Mouse (Mus musculus) forebrain, embryonic 16.5 days (tissue): ENCODE results near the gene Ovca2. TPM values are rescaled to one million over a fixed set of nuclear protein-coding genes. Genes with fewer than 3 reads are reported as not detected.

Source experiments
- ATAC-seq: fragments of 200-750 bp; cut with Nextera tagmentation; 2 replicates; pipeline ENCODE4 v1.8.0; 2017; ENCODE audit warnings: mild to moderate bottlenecking, moderate library complexity
- H3K27ac ChIP-seq: fragments of 300-500 bp; sonication (generic); 2 replicates; pipeline ENCODE4 v1.5.1; 2014; ENCODE audit warnings: low read length, control low read depth
- H3K27me3 ChIP-seq: fragments of 300-500 bp; sonication (generic); replicated peaks from 2 replicates; pipeline ENCODE4 v1.6.1; 2014; ENCODE audit warnings: low read length; ENCODE audit not compliant: control insufficient read depth, insufficient read depth
- H3K36me3 ChIP-seq: fragments of 300-500 bp; sonication (generic); 2 replicates; pipeline ENCODE4 v1.6.1; 2014; ENCODE audit not compliant: control insufficient read depth, insufficient read depth
- H3K4me1 ChIP-seq: fragments of 300-500 bp; sonication (generic); replicated peaks from 2 replicates; pipeline ENCODE4 v1.6.1; 2014; ENCODE audit warnings: low read length; ENCODE audit not compliant: control insufficient read depth, insufficient read depth
- H3K4me2 ChIP-seq: fragments of 300-500 bp; sonication (generic); 2 replicates; pipeline ENCODE4 v1.6.1; 2014; ENCODE audit warnings: mild to moderate bottlenecking, low read length, control low read depth
- H3K4me3 ChIP-seq: fragments of 300-500 bp; sonication (generic); replicated peaks from 2 replicates; pipeline ENCODE4 v1.5.1; 2014; ENCODE audit warnings: mild to moderate bottlenecking, low read length, control low read depth
- H3K9ac ChIP-seq: fragments of 300-500 bp; sonication (generic); replicated peaks from 2 replicates; pipeline ENCODE4 v1.6.1; 2014; ENCODE audit warnings: low read depth, low read length, control low read depth
- H3K9me3 ChIP-seq: fragments of 300-500 bp; sonication (generic); 2 replicates; pipeline ENCODE4 v1.6.1; 2016; ENCODE audit warnings: low read length; ENCODE audit not compliant: control insufficient read depth
- WGBS: fragments of 180-500 bp; shearing (Covaris S2); extraction: QIAGEN DNeasy Blood & Tissue Kit; methylation state at CpG from one replicate; pipeline ENCODE4 v1.1.7; 2014; 5-methylcytosine and 5-hydroxymethylcytosine counted together
- polyA plus RNA-seq: library from polyadenylated mRNA; unstranded; fragments of >200 nt; fragmentation: Nextera tagmentation; extraction: Ambion mirVana; gene quantifications from 2 replicates; pipeline ENCODE4 v1.2.1, GENCODE M21; 2015

The Ovca2 gene
- polyA plus RNA-seq, 1 experiment from 2014 or later: 18.0 TPM

DNA sequence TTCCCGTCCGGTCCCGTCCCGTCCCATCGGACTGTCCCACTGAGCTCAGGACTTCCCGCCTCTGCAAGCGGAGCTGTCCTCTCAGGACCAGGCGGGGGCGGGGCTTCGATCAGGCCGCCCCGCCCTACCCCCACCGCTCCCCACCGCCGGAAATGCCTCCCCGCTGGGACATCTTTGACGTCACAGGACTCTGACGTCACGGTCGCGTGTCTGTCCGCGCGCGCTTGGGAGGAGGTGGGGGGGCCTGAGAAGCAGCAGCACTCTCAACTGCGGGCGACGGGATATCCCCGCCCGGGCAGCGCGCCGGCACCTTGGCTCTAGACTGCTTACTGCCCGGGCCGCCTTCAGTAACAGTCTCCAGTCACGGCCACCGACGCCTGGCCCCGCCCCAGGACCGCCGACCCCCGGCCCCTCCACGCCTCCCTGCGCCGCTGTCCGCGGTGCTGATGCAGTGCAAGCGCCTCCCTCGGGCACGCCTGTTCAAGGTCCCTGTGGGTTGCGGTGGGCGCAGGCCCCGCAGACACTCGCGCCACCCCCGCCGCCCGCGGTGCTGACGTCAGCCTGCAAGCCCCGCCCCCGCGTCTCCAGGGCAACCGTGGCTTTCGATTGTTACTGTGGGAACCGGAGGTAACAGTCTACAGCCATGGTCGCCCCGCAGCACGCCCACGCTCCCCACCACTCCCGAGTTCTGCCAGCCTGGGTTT, 5.4 kb downstream of the Ovca2 start:
- peaks cover 21% of the 10 kb centered on the region for H3K27me3 ChIP-seq
- H3K4me1 ChIP-seq: peaks cover 47% of the 10 kb centered on the region
- no peaks in the 10 kb centered on the region for H3K9me3 ChIP-seq
- peak overlapping the region; percentile 77 for H3K4me2 ChIP-seq
- H3K9ac ChIP-seq: peak overlapping the region; percentile 70
- peak overlapping the region; percentile 29 for H3K27ac ChIP-seq
- H3K4me3 ChIP-seq: peak overlapping the region; percentile 64
- under 1% methylated on average over 55 of the region's 71 CpGs for WGBS
- peak; percentile 54 for ATAC-seq
- peaks cover 2% of the 10 kb centered on the region; the same call in 1 of the 2 replicates for H3K36me3 ChIP-seq

DNA sequence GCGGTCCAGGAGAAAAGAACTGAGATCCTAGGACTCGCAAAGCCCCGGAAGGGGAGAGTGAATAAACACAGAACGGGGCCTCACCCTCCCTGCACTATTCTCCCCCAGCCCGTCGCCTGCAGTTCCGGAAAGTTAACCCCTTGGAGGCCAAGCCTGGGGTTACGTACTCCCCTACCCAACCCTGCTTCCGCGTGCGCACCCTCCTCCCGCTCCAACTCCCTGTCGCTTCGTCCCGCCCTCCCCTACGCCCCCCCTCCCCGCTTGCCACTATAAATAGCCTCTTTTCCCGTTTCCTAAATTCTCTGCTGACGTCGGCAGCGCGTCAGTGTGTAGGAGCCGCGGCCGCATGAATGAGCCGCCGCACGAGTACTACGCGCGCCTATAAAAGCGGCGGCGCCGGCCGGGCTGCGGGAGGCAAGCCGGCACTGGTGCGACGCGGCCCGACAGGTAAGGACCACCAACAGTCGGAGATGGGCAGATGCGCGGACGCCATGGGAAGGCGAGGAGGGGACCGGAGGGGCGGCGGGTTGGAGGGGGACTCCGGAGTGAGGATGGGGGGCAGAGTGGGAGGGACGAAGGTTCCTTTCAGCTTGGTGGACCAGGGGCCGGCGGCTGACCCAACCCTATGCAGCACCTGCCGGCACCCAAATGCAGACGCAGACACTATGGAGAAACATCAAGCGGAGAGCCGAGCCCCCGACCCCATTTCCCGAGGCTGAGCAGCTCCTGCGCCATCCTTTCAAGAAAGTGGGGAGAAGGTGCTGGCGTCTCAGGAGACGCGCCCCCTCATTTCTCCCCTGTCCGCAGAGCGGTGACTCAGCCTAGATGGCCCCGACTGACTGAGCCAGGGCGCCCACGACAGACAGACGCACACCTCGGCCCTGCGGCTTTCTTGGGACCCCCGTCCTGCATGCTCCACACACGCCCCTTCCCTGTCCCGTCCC, 6.2 kb downstream of the Ovca2 start:
- under 1% methylated on average over 73 of the region's 75 CpGs for WGBS
- ATAC-seq: peak; percentile 7
- no peaks in the 10 kb centered on the region for H3K9me3 ChIP-seq
- peaks cover 44% of the 10 kb centered on the region for H3K4me1 ChIP-seq
- peaks cover 2% of the 10 kb centered on the region; the same call in 1 of the 2 replicates for H3K36me3 ChIP-seq
- H3K9ac ChIP-seq: peak overlapping the region; percentile 70
- peaks cover 27% of the 10 kb centered on the region for H3K27me3 ChIP-seq
- H3K4me3 ChIP-seq: peak overlapping the region; percentile 64
- H3K27ac ChIP-seq: no peak overlapping the region
- peak overlapping the region; percentile 77 for H3K4me2 ChIP-seq

DNA sequence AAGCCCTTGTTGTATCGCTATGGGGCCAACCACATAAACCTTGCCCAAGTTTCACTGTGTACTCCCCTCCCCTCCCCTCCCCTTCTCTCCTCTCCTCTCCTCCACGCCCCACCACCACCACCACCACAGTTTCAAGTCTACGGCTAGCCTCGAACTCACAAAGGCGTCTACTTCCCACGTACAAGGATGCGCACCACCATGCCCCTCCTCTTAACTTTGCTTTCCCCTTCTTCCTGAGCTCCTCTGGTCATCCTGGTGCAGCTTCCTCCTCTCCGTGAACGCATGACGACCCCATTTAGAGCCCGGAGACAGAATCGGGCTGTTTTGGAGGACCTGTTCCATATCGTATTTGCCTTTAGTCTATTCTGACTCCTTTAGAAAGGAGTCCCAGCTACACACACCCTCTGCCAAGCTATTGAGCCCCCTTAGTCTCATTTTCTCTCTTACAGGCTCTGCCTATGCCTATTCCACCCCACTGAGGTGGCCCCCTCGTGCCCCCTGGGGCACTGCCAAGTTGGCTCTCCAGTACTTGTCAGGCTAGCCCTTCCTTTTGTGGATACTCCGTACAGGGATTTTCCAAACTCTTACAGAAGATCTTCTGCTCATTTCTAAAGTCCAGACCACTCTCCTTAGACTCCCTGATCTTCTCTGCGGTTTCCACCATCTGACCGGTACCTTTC, 7.3 kb downstream of the Ovca2 start:
- no peak overlapping the region for H3K9ac ChIP-seq
- H3K4me2 ChIP-seq: peak overlapping the region; percentile 77; the same call in 1 of the 2 replicates
- H3K27ac ChIP-seq: no peak overlapping the region
- ATAC-seq: no peak
- H3K9me3 ChIP-seq: no peaks in the 10 kb centered on the region
- no peaks in the 10 kb centered on the region for H3K36me3 ChIP-seq
- H3K4me3 ChIP-seq: no peak overlapping the region
- peaks cover 54% of the 10 kb centered on the region for H3K4me1 ChIP-seq
- 5% methylated on average over 17 of the region's 17 CpGs for WGBS
- peaks cover 37% of the 10 kb centered on the region for H3K27me3 ChIP-seq

DNA sequence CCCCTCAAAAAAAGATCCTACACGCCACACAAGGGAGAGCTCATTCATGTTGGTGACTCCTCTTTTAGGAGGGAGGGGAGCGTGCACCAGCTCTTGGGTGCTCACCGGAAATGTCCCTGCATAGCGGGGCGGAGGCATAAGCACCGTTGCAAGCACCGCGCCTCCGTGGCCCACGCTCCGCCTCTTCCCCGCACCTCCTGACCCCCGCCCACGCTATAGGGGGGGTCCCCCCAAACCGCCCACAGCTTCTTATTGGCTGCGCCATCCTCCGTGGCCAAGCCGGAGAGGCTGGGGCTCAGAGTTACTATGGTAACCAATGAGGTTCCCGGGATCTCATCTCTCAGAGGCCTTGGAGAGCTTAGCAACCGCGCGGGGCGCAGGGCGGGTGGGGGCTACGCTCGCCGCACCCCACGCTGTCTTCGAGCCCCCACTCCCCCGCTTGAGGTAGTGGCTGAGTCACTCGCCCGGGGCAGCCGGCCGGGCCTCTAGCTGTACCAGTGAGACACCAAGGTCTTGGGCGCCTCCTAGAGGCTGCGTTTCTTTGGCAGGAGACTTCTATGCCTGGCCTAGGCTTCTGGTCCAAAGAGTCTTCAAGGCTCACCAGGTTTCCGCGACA, 8.4 kb downstream of the Ovca2 start:
- Histone ChIP-seq H3K27ac (no peak overlapping the region), H3K9ac (peak overlapping the region; percentile 42; the same call in 1 of the 2 replicates), H3K36me3 (no peaks in the 10 kb centered on the region), H3K4me3 (peak overlapping the region; percentile 46), H3K9me3 (no peaks in the 10 kb centered on the region; the same call in 1 of the 2 replicates), H3K4me2 (peak overlapping the region; percentile 82), H3K4me1 (peaks cover 65% of the 10 kb centered on the region), H3K27me3 (peaks cover 47% of the 10 kb centered on the region)
- peak; percentile 69 for ATAC-seq
- under 1% methylated on average over 37 of the region's 38 CpGs for WGBS

DNA sequence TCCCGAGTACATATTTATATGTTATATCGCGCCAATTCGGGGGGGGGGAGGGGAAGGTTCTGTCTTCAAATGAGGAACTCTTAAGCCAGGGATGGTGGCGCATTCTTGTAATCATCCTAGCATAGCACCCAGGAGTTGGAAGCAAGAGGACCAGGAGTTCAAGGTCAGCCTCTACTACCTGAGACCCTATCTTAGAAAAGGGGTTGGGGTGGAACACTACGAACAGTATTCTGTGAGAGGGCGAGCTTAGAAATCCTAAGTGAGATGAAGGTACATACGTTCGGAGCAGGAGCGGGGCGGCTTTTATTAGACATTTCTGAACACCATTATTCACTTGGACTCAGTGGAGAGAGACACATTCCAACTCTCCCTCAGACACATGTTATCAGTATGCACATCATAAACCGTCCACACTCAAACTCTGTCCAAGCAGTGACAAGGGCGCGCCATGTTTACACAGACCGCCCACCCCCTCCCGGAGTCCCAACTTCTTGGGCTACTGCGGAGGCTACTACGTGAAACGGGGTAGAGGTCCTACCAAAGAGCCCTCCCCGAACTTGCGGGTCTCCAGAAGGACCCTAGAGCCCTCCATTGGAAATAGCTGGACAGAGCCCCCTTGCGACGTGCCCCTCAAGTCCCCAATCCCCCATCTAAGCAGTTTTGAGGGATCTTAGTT, 9.1 kb downstream of the Ovca2 start, which contains the start of gene Hic1:
Gene Hic1 (minus strand): TSS at position 115 of the 676 bp plus-strand sequence.
- Histone ChIP-seq H3K4me3 (peak within 1 kb of the TSS; percentile 46), H3K9me3 (no peaks in the 10 kb centered on the region; the same call in 1 of the 2 replicates), H3K36me3 (no peaks in the 10 kb centered on the region), H3K27me3 (peaks cover 54% of the 10 kb centered on the region), H3K27ac (no peak within 1 kb of the TSS), H3K4me1 (peaks cover 65% of the 10 kb centered on the region), H3K9ac (peak within 1 kb of the TSS; percentile 54), H3K4me2 (peak within 1 kb of the TSS; percentile 82)
- ATAC-seq: no peak
- WGBS: 5% methylated on average over 23 of the region's 23 CpGs

DNA sequence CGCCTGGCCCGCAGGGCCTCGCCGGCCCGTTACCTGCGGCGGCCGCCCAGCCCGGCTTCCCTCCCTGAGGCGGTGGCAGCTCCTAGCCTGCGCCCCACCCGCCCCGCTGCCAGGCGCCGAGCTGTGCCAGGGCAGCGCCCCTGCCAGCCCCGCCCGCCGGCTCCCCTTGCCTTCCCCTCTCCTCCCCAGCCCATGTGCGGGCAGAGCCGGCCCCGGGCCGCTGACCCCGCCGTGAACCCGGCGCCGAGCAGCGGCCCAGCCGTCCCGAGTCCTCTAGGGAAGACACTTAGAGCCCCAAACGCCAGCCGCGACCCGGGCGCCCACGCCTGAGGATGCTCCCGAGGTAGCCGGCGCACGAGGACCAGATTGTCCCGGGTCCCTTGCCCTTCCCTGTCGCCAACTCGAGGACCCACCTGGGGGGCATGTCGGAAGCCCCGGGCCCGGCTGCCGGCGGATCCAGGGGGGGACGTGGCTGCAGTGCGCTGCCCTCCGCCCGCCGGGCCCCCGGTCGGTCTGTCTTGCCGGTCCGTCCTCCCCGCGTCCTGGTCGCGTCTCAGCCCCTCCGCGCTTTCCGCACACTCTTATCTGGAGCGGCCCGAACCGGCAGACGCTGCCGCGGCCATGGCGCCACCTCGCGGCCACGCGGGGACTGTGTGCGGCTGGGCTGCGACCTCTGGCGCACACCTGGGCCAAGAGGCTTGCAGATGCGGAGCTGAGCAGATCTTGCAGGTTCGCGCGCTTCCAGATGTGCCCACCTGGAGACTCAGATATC, 9.9 kb downstream of the Ovca2 start:
- Histone ChIP-seq H3K27ac (no peak overlapping the region), H3K9ac (peak overlapping the region; percentile 54), H3K4me3 (peak overlapping the region; percentile 46), H3K27me3 (peaks cover 61% of the 10 kb centered on the region), H3K4me2 (peak overlapping the region; percentile 82), H3K9me3 (no peaks in the 10 kb centered on the region; the same call in 1 of the 2 replicates), H3K36me3 (no peaks in the 10 kb centered on the region), H3K4me1 (peaks cover 60% of the 10 kb centered on the region)
- WGBS: under 1% methylated on average over 75 of the region's 83 CpGs
- 0 out of 2 replicates have a peak, but pooled peaks have one; percentile 11 for ATAC-seq

DNA sequence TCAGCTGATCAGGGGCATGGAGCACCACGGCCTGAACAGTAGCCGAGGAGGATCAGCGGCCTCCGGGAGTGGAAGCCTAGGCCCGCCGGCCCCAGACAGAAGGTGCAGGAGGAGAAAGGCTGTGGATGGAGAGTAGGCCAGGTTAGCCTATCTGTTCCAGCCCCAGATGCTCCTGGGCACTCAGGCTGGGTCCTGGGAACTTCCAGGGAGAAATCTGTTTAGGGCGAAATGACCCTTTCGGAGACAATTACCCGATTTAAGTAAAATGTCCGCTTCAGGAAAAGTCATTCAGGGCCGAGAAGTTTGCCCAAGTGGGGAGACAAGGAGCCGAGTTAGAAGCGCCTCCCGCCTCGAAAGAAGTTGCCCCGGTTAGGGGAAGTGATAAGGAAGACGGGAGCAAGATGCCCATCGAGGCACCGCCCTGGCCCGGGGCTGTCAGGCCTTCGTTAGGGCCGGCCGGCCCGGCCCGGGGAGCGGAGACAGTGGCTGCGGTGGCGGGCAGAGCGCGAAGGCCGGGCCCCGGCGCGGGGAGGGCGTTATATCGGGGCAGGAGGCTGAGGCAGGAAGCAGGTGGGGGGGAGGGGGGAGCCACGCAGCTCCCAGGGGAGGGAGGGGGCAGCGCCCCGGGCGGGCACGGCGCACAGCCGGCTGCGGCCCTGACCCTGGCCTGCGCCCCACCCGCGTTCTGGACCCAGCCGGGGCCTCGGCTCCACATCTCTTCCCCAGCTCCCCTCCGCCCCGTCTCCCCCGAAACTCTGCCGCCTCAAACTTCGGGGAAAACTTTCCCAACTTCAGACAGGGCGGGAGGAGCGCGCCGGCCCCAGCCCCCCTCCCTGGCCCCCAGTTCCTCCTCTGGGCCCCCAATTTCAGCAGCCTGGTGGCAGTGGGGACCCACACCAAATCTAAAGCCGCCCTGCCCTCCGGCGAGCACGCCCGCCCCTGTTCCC, 10.7 kb downstream of the Ovca2 start:
- H3K4me3 ChIP-seq: peak overlapping the region; percentile 46
- H3K4me2 ChIP-seq: peak overlapping the region; percentile 82
- no peak overlapping the region for H3K27ac ChIP-seq
- no peaks in the 10 kb centered on the region; the same call in 1 of the 2 replicates for H3K9me3 ChIP-seq
- no peak for ATAC-seq
- peak overlapping the region; percentile 54 for H3K9ac ChIP-seq
- H3K36me3 ChIP-seq: 0 out of 2 replicates have a peak, but pooled peaks cover 2% of the 10 kb centered on the region
- WGBS: 3% methylated on average over 39 of the region's 63 CpGs
- peaks cover 67% of the 10 kb centered on the region for H3K27me3 ChIP-seq
- H3K4me1 ChIP-seq: peaks cover 57% of the 10 kb centered on the region
